Mouse (Mus musculus) intestine, embryonic 14.5 days (tissue): ENCODE measurements around the gene Mta3. TPM values are rescaled to one million over a fixed set of nuclear protein-coding genes. Genes with fewer than 3 reads are reported as not detected.
A peak's percentile ranks its signal among the peaks of the same experiment; 100 is the strongest.

Source experiments
- ATAC-seq: fragments of 200-750 bp; cut with Nextera tagmentation; replicated peaks from 2 replicates; pipeline ENCODE4 v1.8.0; 2017; ENCODE audit warnings: low read depth, moderate number of reproducible peaks, moderate TSS enrichment, moderate library complexity; ENCODE audit not compliant: low FRiP score, low TSS enrichment
- DNase-seq: peaks from one replicate; pipeline ENCODE4 v3.0.0-alpha.2; 2018; ENCODE audit warnings: low spot score
- H3K27ac ChIP-seq: fragments of 300-500 bp; sonication (generic); 2 replicates; pipeline ENCODE4 v1.5.1; 2014; ENCODE audit warnings: low read depth, mild to moderate bottlenecking, control low read depth
- H3K27me3 ChIP-seq: fragments of 300-500 bp; sonication (generic); replicated peaks from 2 replicates; pipeline ENCODE4 v1.6.1; 2014; ENCODE audit warnings: low read length, control low read depth; ENCODE audit not compliant: control insufficient read depth, insufficient read depth
- H3K36me3 ChIP-seq: fragments of 300-500 bp; sonication (generic); 2 replicates; pipeline ENCODE4 v1.6.1; 2014; ENCODE audit warnings: low read length, control low read depth; ENCODE audit not compliant: control insufficient read depth, insufficient read depth
- H3K4me1 ChIP-seq: fragments of 300-500 bp; sonication (generic); replicated peaks from 2 replicates; pipeline ENCODE4 v1.6.1; 2014; ENCODE audit warnings: low read length, control low read depth, mixed read lengths; ENCODE audit not compliant: control insufficient read depth, insufficient read depth
- H3K4me2 ChIP-seq: fragments of 300-500 bp; sonication (generic); 2 replicates; pipeline ENCODE4 v1.6.1; 2014; ENCODE audit warnings: low read length
- H3K4me3 ChIP-seq: fragments of 300-500 bp; sonication (generic); 2 replicates; pipeline ENCODE4 v1.5.1; 2014; ENCODE audit warnings: low read depth, low read length, control low read depth, mixed read lengths
- H3K9ac ChIP-seq: fragments of 300-500 bp; sonication (generic); 2 replicates; pipeline ENCODE4 v1.6.1; 2014; ENCODE audit warnings: mild to moderate bottlenecking, low read length
- H3K9me3 ChIP-seq: fragments of 300-500 bp; sonication (generic); 2 replicates; pipeline ENCODE4 v1.6.1; 2016; ENCODE audit warnings: low read length, control low read depth; ENCODE audit not compliant: control insufficient read depth
- WGBS: fragments of 180-500 bp; shearing (Covaris S2); extraction: QIAGEN DNeasy Blood & Tissue Kit; methylation state at CpG from one replicate; pipeline ENCODE4 v1.1.7; 2014; 5-methylcytosine and 5-hydroxymethylcytosine counted together
- polyA plus RNA-seq: library from polyadenylated mRNA; unstranded; fragments of >200 nt; fragmentation: Nextera tagmentation; extraction: Ambion mirVana; gene quantifications from 2 replicates; pipeline ENCODE4 v1.2.1, GENCODE M21; 2014

Mta3 gene
- polyA plus RNA-seq, 1 experiment from 2014 or later: 37.0 TPM

GRCm38 (mm10) chr17:83799506-83800050 is 93.6 kb downstream of the Mta3 start:
- H3K4me2 ChIP-seq: no peak overlapping the region
- no peak overlapping the region for H3K9ac ChIP-seq
- no peaks in the 10 kb centered on the region for H3K36me3 ChIP-seq
- H3K9me3 ChIP-seq: no peaks in the 10 kb centered on the region
- H3K4me3 ChIP-seq: no peak overlapping the region
- ATAC-seq (no peak), DNase-seq (no peak)
- no peaks in the 10 kb centered on the region for H3K27me3 ChIP-seq
- 91% methylated on average over 11 of the region's 11 CpGs for WGBS
- no peak overlapping the region for H3K27ac ChIP-seq
- H3K4me1 ChIP-seq: no peaks in the 10 kb centered on the region

GRCm38 (mm10) chr17:83803987-83804386 is 98.0 kb downstream of the Mta3 start:
- Histone ChIP-seq H3K4me1 (no peaks in the 10 kb centered on the region), H3K27ac (no peak overlapping the region), H3K4me3 (no peak overlapping the region), H3K9ac (no peak overlapping the region), H3K27me3 (no peaks in the 10 kb centered on the region), H3K36me3 (peaks cover 9% of the 10 kb centered on the region; the same call in 1 of the 2 replicates), H3K4me2 (no peak overlapping the region), H3K9me3 (no peaks in the 10 kb centered on the region)
- WGBS: 71% methylated on average over 9 of the region's 9 CpGs
- no peak for ATAC-seq
- no peak for DNase-seq

GRCm38 (mm10) chr17:83805078-83805477 is 99.1 kb downstream of the Mta3 start:
- DNase-seq (no peak), ATAC-seq (no peak)
- whole genome bisulfite sequencing: 91% methylated on average over 9 of the region's 9 CpGs
- H3K36me3 ChIP-seq: peaks cover 13% of the 10 kb centered on the region; the same call in 1 of the 2 replicates
- no peak overlapping the region for H3K27ac ChIP-seq
- no peaks in the 10 kb centered on the region for H3K9me3 ChIP-seq
- H3K27me3 ChIP-seq: no peaks in the 10 kb centered on the region
- H3K4me1 ChIP-seq: no peaks in the 10 kb centered on the region
- no peak overlapping the region for H3K9ac ChIP-seq
- H3K4me3 ChIP-seq: no peak overlapping the region
- H3K4me2 ChIP-seq: no peak overlapping the region

GRCm38 (mm10) chr17:83807345-83807744 is 101.4 kb downstream of the Mta3 start:
- ATAC-seq (no peak), DNase-seq (no peak)
- Histone ChIP-seq H3K4me2 (no peak overlapping the region), H3K9ac (no peak overlapping the region), H3K36me3 (peaks cover 24% of the 10 kb centered on the region), H3K27me3 (no peaks in the 10 kb centered on the region), H3K9me3 (no peaks in the 10 kb centered on the region), H3K4me1 (no peaks in the 10 kb centered on the region), H3K27ac (no peak overlapping the region), H3K4me3 (no peak overlapping the region)
- 60% methylated on average over 7 of the region's 7 CpGs for WGBS

- ATAC-seq (no peak), DNase-seq (peak; percentile 71)
- Histone ChIP-seq H3K4me2 (no peak overlapping the region), H3K9me3 (no peaks in the 10 kb centered on the region), H3K27ac (no peak overlapping the region), H3K36me3 (peaks cover 24% of the 10 kb centered on the region), H3K9ac (no peak overlapping the region), H3K27me3 (no peaks in the 10 kb centered on the region), H3K4me3 (no peak overlapping the region), H3K4me1 (no peaks in the 10 kb centered on the region)
- WGBS: 75% methylated on average over 11 of the region's 11 CpGs
Measured at GRCm38 (mm10) chr17:83807778-83808398, 101.9 kb downstream of the Mta3 start.

- H3K4me3 ChIP-seq: no peak overlapping the region
- WGBS: 89% methylated on average over 12 of the region's 12 CpGs
- peaks cover 24% of the 10 kb centered on the region for H3K36me3 ChIP-seq
- H3K27me3 ChIP-seq: no peaks in the 10 kb centered on the region
- no peak overlapping the region for H3K9ac ChIP-seq
- no peak overlapping the region for H3K27ac ChIP-seq
- DNase-seq (no peak), ATAC-seq (no peak)
- no peak overlapping the region for H3K4me2 ChIP-seq
- no peaks in the 10 kb centered on the region for H3K9me3 ChIP-seq
- H3K4me1 ChIP-seq: no peaks in the 10 kb centered on the region
Measured at GRCm38 (mm10) chr17:83808476-83809098, 102.6 kb downstream of the Mta3 start.

GRCm38 (mm10) chr17:83809197-83809829 is 103.3 kb downstream of the Mta3 start:
- DNase-seq (no peak), ATAC-seq (no peak)
- no peaks in the 10 kb centered on the region for H3K4me1 ChIP-seq
- no peak overlapping the region for H3K27ac ChIP-seq
- H3K4me3 ChIP-seq: no peak overlapping the region
- WGBS: 88% methylated on average over 17 of the region's 17 CpGs
- no peaks in the 10 kb centered on the region for H3K27me3 ChIP-seq
- H3K4me2 ChIP-seq: no peak overlapping the region
- no peaks in the 10 kb centered on the region for H3K9me3 ChIP-seq
- H3K36me3 ChIP-seq: peaks cover 24% of the 10 kb centered on the region
- H3K9ac ChIP-seq: no peak overlapping the region

- Histone ChIP-seq H3K27ac (no peak overlapping the region), H3K4me1 (no peaks in the 10 kb centered on the region), H3K4me3 (no peak overlapping the region), H3K9ac (no peak overlapping the region), H3K9me3 (no peaks in the 10 kb centered on the region), H3K27me3 (no peaks in the 10 kb centered on the region), H3K4me2 (no peak overlapping the region), H3K36me3 (peaks cover 24% of the 10 kb centered on the region)
- 91% methylated on average over 5 of the region's 5 CpGs for WGBS
- no peak for ATAC-seq
- DNase-seq: no peak
Measured at GRCm38 (mm10) chr17:83810285-83810684, 104.3 kb downstream of the Mta3 start.
